Mouse (Mus musculus): ENCODE measurements around the gene Zdhhc5.
"Not testable (repeated sequence)": the region's sequence is repeated elsewhere in the genome, so short reads cannot be mapped to it uniquely, and the experiment has no call there.

The Zdhhc5 gene

GRCm38 (mm10) chr2:84695007-84695695, 19.8 kb downstream of the Zdhhc5 start:
- ATAC-seq (ENCODE audit: low TSS enrichment): no peak

- ATAC-seq (ENCODE audit: low TSS enrichment): peak; percentile 28; the same call in 1 of the 2 replicates
Observed at GRCm38 (mm10) chr2:84690050-84690449, 24.9 kb downstream of the Zdhhc5 start.

DNA sequence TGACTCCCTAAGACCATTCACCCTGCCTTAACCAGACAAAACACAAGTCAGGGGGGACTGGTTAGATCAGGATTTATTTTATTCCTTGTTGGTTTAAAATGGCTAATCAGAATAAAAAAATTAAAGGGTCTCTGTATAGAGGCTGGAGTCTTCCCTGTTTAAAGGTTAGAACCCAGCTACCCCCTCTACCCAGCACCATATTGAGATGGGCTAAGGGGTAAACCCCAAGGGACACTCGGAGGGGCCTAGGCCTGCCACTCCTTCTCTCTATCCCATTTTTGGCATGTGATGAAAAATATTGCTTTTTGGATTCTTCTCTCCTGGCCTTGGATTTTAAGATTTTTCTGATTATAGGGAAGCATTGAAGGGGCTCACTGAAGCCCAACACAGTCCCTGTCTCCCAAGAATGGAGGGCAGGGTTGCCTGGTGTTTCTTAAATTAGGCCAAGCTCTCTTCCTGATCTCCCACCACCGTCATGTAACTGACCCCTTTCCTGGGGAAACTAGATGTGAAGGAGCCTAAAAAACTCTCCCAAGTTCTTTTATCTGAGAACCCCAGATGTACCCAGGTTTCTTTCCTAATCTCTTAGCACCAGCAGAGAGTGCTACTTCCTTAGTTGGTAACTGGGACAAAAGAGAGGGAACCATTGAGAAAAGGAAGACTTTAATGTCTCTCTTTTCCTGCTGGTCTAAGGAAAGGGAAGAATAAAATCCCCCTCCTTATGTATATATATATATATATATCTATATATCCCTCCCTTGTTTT, 26.7 kb downstream of the Zdhhc5 start:
- ATAC-seq (ENCODE audit: low TSS enrichment): no peak

DNA sequence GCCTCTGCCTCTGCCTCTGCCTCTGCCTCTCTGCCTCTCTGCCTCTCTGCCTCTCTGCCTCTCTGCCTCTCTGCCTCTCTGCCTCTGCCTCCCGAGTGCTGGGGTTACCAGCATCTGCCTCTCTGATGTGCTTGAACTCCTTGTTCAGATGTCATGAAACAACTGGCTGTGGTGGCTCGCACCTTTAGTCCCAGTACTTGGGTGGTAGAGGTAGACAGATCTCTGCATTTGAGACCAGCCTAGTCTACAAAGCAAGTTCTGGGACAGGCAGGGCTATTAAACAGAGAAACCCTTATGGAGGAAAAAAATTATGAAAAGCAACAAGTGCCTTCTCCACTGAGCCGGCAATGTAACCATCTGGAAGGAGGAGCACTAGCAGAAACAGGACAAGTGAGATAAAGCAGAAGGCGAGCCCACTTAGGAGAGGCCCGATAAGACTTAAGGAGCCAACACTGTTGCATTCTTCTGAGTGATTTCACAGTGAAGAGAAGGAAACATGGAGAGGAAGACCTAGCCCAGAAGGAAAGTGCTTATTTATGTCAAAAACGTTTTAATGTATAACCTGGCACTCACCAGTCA, 32.3 kb downstream of the Zdhhc5 start:
- ATAC-seq (ENCODE audit: low TSS enrichment): no peak

GRCm38 (mm10) chr2:84679016-84679415, 36.0 kb downstream of the Zdhhc5 start, which contains the start of gene Tmx2:
Tmx2 (minus strand) TSS chr2:84679140.
- no peak for ATAC-seq (ENCODE audit: low TSS enrichment)

DNA sequence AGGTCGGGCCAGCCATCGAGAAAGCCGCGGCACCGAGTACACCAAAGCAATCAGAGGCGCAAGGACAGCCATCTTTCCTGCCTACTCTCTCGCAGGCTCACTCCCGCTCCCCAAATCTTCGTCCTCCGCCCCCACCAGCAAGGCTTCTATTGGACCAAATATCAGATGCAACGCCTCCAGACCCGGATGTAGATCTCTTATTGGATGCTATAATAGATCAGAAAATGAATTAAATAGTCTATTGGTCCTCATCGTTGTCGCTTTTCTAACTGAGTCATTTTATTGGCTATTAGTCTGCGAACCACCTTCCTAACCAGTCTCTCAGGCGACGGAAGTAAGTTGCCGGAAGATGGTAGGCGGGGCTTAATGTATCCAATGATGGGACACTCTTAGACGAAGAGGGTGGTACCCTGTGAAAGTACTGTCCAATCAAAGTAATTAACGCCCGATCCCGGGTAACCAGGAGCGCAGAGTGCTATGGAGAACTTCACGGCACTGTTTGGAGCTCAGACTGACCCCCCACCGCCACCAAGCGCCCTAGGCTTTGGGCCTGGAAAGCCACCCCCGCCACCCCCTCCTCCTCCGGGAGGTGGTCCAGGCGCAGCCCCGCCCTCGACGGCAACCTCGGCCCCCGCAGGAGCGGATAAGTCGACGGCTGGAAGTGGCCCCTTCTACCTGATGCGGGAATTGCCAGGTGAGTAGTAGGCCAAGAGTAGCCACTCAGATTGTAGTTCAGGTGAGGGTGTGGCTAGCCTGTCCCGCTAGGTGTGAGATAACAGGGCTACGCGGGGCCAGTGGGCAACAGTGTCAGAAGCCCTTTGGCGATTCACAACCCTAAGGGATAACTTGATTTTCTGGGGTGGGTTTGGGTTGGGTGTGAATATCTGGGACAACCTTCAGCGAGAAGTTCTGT, 36.8 kb downstream of the Zdhhc5 start, which contains the start of the genes Gm28635 and Med19:
Gm28635 (minus strand) TSS at position 74 of the 913 bp plus-strand sequence.
Med19 (plus strand) TSS at position 435 of the 913 bp plus-strand sequence.
- ATAC-seq (ENCODE audit: low TSS enrichment): peak; percentile 98

DNA sequence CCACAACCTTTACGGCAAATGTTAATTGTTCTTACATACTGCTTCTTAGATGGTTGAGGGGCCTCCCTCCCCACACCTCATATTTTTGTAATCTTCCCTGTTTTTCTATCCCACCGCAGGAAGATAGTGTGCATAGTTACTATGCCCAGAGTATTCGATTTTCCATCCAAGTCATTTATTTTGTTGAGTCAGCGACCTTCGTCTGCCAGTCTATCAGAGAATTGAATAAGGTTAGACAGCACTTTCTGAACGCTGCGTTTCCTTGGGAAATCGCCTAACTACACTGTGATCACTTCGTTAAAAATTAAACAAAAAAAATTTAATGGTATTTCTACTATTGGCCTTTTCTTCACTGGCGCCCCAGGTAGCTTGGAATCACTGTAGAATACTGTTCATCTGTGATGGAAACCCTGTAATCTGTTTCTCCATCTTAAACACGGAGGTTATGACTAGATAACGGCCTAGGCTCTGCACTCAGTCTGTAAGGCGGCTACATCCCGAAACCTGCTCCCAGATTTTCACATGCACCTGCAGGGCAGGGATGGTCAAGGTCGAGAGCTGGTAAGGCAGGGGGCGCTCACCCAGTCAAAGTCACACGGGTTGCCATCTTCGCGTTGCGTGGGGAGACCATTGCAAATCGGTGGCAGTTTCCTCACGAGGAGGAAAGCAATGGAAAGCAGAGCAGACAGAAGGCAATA, 37.6 kb downstream of the Zdhhc5 start:
- peak; percentile 54 for ATAC-seq (ENCODE audit: low TSS enrichment)

GRCm38 (mm10) chr2:84671535-84671934, 43.4 kb downstream of the Zdhhc5 start:
- ATAC-seq (ENCODE audit: low TSS enrichment): not testable (repeated sequence)

DNA sequence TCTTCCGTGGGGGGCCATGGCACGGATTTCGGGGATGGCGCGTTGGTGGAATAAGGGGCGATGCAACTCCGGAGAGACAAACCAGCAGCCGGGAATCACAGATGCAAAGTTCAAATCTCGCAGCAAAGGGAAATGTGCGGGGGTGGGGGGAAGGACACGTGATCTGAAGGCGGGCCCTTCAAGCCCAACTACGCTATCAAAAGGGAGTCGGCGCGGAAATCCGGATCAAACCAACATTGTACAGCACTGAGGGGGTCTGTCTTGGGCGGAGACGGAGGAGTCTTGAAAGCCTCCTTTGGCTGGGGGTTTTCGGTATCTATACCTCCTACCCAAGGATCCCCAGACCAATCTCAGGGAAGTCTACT, 44.4 kb downstream of the Zdhhc5 start, which contains the start of gene Selenoh:
Selenoh (minus strand) TSS at position 202 of the 365 bp plus-strand sequence.
- peak; percentile 91 for ATAC-seq (ENCODE audit: low TSS enrichment)

- ATAC-seq (ENCODE audit: low TSS enrichment): peak; percentile 58
Observed at GRCm38 (mm10) chr2:84669828-84670568, 45.0 kb downstream of the Zdhhc5 start.

GRCm38 (mm10) chr2:84666081-84666480, 48.9 kb downstream of the Zdhhc5 start:
- ATAC-seq (ENCODE audit: low TSS enrichment): no peak

GRCm38 (mm10) chr2:84662866-84663265, 52.1 kb downstream of the Zdhhc5 start:
- ATAC-seq (ENCODE audit: low TSS enrichment): no peak

DNA sequence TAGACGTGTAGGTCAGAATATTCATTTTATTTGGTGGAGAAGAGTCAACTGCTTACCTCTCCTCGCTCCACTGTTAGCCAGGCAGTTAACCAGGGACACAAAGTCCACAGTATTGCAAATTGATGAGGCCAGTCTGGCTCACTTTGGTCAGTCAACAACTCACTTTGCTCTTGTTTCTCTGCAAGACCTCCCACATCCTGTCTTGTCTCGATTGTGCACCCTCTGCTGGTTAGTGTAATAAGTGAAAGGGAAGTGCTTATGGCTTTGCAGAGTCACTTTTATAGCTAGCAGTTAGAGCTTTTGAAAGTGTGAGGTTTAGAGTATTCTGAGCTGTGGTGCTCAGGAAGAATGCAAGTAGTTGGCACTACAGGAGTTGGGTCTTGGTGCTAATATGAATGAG, 54.7 kb downstream of the Zdhhc5 start:
- peak; percentile 95 for ATAC-seq (ENCODE audit: low TSS enrichment)

DNA sequence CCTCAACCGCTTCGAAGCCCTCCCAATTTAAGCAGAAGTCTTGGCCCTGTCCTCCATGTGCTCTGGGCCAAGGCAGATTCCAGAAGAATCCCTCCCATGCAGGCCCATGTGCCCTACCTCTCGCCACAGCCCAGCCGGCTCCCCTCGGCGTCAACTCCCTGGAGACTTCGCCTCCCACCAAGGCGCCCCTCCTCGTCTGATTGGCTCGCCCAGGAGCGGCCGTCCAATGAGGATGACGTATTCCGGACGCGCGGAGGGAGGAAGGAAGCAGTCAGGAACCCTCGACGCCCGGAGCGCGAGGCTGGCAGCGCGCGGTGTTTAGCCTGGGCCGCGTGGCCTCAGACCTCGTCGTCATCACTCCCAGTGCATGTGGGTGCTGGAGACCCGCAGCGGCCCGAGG, 56.2 kb downstream of the Zdhhc5 start, which contains the start of gene Btbd18:
Btbd18 (plus strand) TSS at position 274 of the 400 bp plus-strand sequence.
- no peak for ATAC-seq (ENCODE audit: low TSS enrichment)

DNA sequence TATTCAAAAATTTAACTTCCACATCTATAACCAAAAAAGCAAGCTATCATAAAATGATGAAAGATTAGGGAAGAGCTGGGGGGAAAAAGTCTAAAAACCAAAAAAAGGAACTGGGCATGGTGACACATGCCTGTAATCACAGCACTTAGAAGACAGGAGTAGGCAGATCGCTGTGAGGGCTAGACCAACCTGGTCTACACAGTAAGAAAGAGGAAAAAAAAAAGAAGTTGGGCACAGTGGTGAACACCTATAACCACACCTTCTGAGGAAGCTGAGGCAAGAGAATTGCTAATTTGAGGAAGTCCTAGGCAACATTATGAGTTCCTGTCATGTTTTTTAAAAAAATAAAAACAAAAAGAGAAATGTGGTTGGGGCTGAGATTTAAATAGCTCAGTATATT, 59.1 kb downstream of the Zdhhc5 start:
- no peak for ATAC-seq (ENCODE audit: low TSS enrichment)

- ATAC-seq (ENCODE audit: low TSS enrichment): no peak
Observed at GRCm38 (mm10) chr2:84653354-84653753, 61.6 kb downstream of the Zdhhc5 start.

- ATAC-seq (ENCODE audit: low TSS enrichment): peak; percentile 99
Observed at GRCm38 (mm10) chr2:84650464-84651195, 64.3 kb downstream of the Zdhhc5 start, which contains the start of gene Ctnnd1. Ctnnd1 (minus strand) TSS chr2:84650765.

DNA sequence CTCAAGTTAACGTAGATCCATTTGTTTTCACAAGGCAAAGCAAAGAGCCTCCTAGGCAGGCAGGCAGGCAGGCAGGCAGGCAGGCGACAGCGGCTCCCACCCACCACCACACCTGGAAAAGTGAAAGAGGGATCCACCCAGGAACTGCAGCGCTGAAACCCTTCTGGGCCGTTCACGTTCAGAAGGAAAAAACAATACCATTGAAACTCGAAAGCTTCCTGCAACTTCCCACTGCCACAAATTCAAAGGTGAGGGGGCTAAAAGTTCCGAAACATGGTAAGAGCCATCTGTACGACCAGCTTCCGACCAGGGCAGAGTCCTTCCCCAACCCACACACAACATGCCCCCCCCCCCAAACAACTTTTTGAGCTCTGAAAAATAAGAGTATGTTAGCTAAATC, 65.3 kb downstream of the Zdhhc5 start:
- ATAC-seq (ENCODE audit: low TSS enrichment): no peak

- peak; percentile 38; the same call in 1 of the 2 replicates for ATAC-seq (ENCODE audit: low TSS enrichment)
Observed at GRCm38 (mm10) chr2:84648369-84648768, 66.6 kb downstream of the Zdhhc5 start.

Data from frontal cortex, adult (tissue).